ENCODE assay signal across 12 mouse cellular contexts in the genomic region with DNA sequence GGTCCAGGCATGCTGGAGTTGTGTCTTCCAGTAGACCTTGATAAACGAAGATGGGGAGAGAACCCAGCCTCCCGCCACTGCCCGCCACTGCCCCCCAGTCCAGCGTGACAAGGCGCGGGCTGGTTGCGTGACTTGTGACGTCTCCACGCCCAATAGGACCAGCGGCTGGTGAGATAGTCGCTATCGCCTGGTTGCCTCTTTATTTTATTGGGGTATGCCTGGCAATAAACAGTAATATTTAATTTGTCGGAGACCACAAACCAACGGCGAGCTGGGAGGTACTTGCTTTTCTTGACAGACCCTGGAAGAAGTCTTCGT. TPM values are rescaled to one million over a fixed set of nuclear protein-coding genes. Genes with fewer than 3 reads are reported as not detected.
DNase-seq lines count a peak whose midpoint lies in the region; ATAC-seq lines count a peak whose summit lies in the region.
"Had no signal": no experiment of that assay in that cellular context is flagged by ENCODE, and none has a peak within 500 bp of the region (broad histone marks: within the 10 kb centered on the region; RNA-seq: fewer than 3 reads in every experiment).

A gene (plus strand): TSS at position 190 of the 318 bp plus-strand sequence.

- no peak for DNase-seq in spleen, adult 12 weeks (ENCODE audit: low spot score)
- DNase-seq in natural killer cell, adult 2 months (ENCODE audit: low spot score in 2 of 2) = no peak
- DNase-seq in layer of hippocampus, postnatal 36 days = no peak
- DNase-seq: adrenal gland, postnatal 10 days; gastrocnemius, postnatal 36 days had no signal

- no peaks in the 10 kb centered on the region for H3K36me3 ChIP-seq in megakaryocyte, embryonic 14.5 days (replicated peaks; ENCODE audit: low read length)
- H3K36me3 ChIP-seq in heart, embryonic 11.5 days (ENCODE audit: control insufficient read depth, insufficient read depth, low read length) = no peaks in the 10 kb centered on the region
- peaks cover 3% of the 10 kb centered on the region; the same call in 1 of the 2 replicates for H3K36me3 ChIP-seq in limb, embryonic 13.5 days
- H3K36me3 ChIP-seq in stomach, embryonic 14.5 days (ENCODE audit: control insufficient read depth, insufficient read depth, low read length) = no peaks in the 10 kb centered on the region

- H3K4me1 ChIP-seq in megakaryocyte, embryonic 14.5 days = peaks cover 26% of the 10 kb centered on the region
- H3K4me1 ChIP-seq in heart, embryonic 11.5 days (ENCODE audit: control insufficient read depth, insufficient read depth, low read length) = peaks cover 20% of the 10 kb centered on the region; the same call in 1 of the 2 replicates
- H3K4me1 ChIP-seq in limb, embryonic 13.5 days = peaks cover 17% of the 10 kb centered on the region
- H3K4me1 ChIP-seq in stomach, embryonic 14.5 days (ENCODE audit: control insufficient read depth, insufficient read depth, low read length) = 0 out of 2 replicates have a peak, but pooled peaks cover 6% of the 10 kb centered on the region

- peak within 1 kb of the TSS; percentile 88 for H3K4me2 ChIP-seq in heart, embryonic 11.5 days
- peak within 1 kb of the TSS; percentile 76 for H3K4me2 ChIP-seq in limb, embryonic 13.5 days (replicated peaks)
- 0 out of 2 replicates have a peak within 1 kb of the TSS, but pooled peaks have one; percentile 22 for H3K4me2 ChIP-seq in stomach, embryonic 14.5 days (replicated peaks; ENCODE audit: low read depth, low read length)

- ATAC-seq in megakaryocyte, adult 5-6 weeks (ENCODE audit: poor library complexity, severe bottlenecking) = no peak
- no peak for ATAC-seq in heart, embryonic 11.5 days (replicated peaks; ENCODE audit: insufficient number of reproducible peaks, low FRiP score, low TSS enrichment)
- no peak for ATAC-seq in limb, embryonic 13.5 days (ENCODE audit: low FRiP score, low read depth)
- no peak for ATAC-seq in stomach, embryonic 14.5 days (ENCODE audit: insufficient number of reproducible peaks, insufficient read depth, low FRiP score, low read depth)

- WGBS in heart, embryonic 11.5 days (ENCODE audit: insufficient replicate concordance) = 4% methylated on average over 16 of the region's 16 CpGs
- 1% methylated on average over 16 of the region's 16 CpGs for WGBS in limb, embryonic 13.5 days
- 10% methylated on average over 16 of the region's 16 CpGs for WGBS in stomach, embryonic 14.5 days

- H3K27ac ChIP-seq in heart, embryonic 11.5 days (ENCODE audit: low read depth, low read length) = peak within 1 kb of the TSS; percentile 97
- H3K27ac ChIP-seq in limb, embryonic 13.5 days = peak within 1 kb of the TSS; percentile 98
- H3K27ac ChIP-seq in stomach, embryonic 14.5 days (ENCODE audit: low read length) = no peak within 1 kb of the TSS

- peak within 1 kb of the TSS; percentile 98 for H3K9ac ChIP-seq in heart, embryonic 11.5 days (ENCODE audit: low read depth, low read length)
- peak within 1 kb of the TSS; percentile 93 for H3K9ac ChIP-seq in limb, embryonic 13.5 days
- no peak within 1 kb of the TSS for H3K9ac ChIP-seq in stomach, embryonic 14.5 days (replicated peaks; ENCODE audit: low read depth, low read length)

- no peaks in the 10 kb centered on the region for H3K9me3 ChIP-seq in megakaryocyte, embryonic 14.5 days
- H3K9me3 ChIP-seq in heart, embryonic 11.5 days (replicated peaks; ENCODE audit: control insufficient read depth, low read length) = no peaks in the 10 kb centered on the region
- H3K9me3 ChIP-seq in limb, embryonic 13.5 days = no peaks in the 10 kb centered on the region
- no peaks in the 10 kb centered on the region for H3K9me3 ChIP-seq in stomach, embryonic 14.5 days (ENCODE audit: control insufficient read depth, low read depth, low read length)

- H3K4me3 ChIP-seq in megakaryocyte, embryonic 14.5 days (replicated peaks) = peak within 1 kb of the TSS; percentile 91
- peak within 1 kb of the TSS; percentile 76 for H3K4me3 ChIP-seq in heart, embryonic 11.5 days (ENCODE audit: low read depth, low read length)
- peak within 1 kb of the TSS; percentile 64 for H3K4me3 ChIP-seq in limb, embryonic 13.5 days
- H3K4me3 ChIP-seq in stomach, embryonic 14.5 days (ENCODE audit: low read depth, low read length) = no peak within 1 kb of the TSS
- H3K4me3 ChIP-seq: myocyte had no signal

- H3K27me3 ChIP-seq in megakaryocyte, embryonic 14.5 days (replicated peaks) = peaks cover 96% of the 10 kb centered on the region
- H3K27me3 ChIP-seq in heart, embryonic 11.5 days (ENCODE audit: control insufficient read depth, insufficient read depth, low read length) = peaks cover 4% of the 10 kb centered on the region; the same call in 1 of the 2 replicates
- H3K27me3 ChIP-seq in limb, embryonic 13.5 days = peaks cover 91% of the 10 kb centered on the region
- H3K27me3 ChIP-seq in stomach, embryonic 14.5 days (ENCODE audit: control insufficient read depth, insufficient read depth, low read length) = peaks cover 67% of the 10 kb centered on the region

RNA-seq across cellular contexts. Expression of the gene that starts here (rescaled TPM):
- 0.06 TPM in 1 of 2 replicates, not detected in the other for polyA plus RNA-seq in megakaryocyte, embryonic 14.5 days (2012; ENCODE audit: insufficient read depth, low replicate concordance)
- not detected in 2 replicates for total RNA-seq in megakaryocyte, adult 5-6 weeks (2015)
- not detected in 2 replicates for total RNA-seq in megakaryocyte, adult 5-6 weeks (2017)
- 40.1 and 41.1 TPM in 2 replicates for polyA plus RNA-seq in heart, embryonic 11.5 days (2014; fragmentation: Nextera tagmentation; extraction: Ambion mirVana)
- 34.8 and 51.5 TPM in 2 replicates for polyA plus RNA-seq in limb, embryonic 13.5 days (2015; fragmentation: Nextera tagmentation; extraction: Ambion mirVana)
- 0.38 and 0.41 TPM in 2 replicates for polyA plus RNA-seq in stomach, embryonic 14.5 days (2014; fragmentation: Nextera tagmentation; extraction: Ambion mirVana)
- not detected for total RNA-seq in layer of hippocampus, postnatal 36 days (2021)
- total RNA-seq: gastrocnemius, postnatal 36 days; layer of hippocampus, adult 8-10 months had no signal
- polyA plus RNA-seq: myocyte had no signal

Comparison
In these comparisons a context has a peak if more than half of its experiments do, and no peak if none do; other contexts are left out.
1. RNA of the gene that starts here (polyA plus RNA-seq): 34.8 to 51.5 TPM in limb, embryonic 13.5 days and 40.1 to 41.1 TPM in heart, embryonic 11.5 days; 0.38 to 0.41 TPM in stomach, embryonic 14.5 days and 0.06 TPM in megakaryocyte, embryonic 14.5 days; every median in the first group is over 10 times any median in the second.
2. H3K4me2 ChIP-seq: peak in every context shown above with its lines; median percentile 88 in heart, embryonic 11.5 days; 76 in limb, embryonic 13.5 days; 22 in stomach, embryonic 14.5 days.